Mouse (Mus musculus) brain, embryonic 14.5 days (tissue): Measurements from ENCODE around the gene Myom1. TPM values are rescaled to one million over a fixed set of nuclear protein-coding genes. Genes with fewer than 3 reads are reported as not detected.

ENCODE experiments used
- DNase-seq: peaks from one replicate; pipeline ENCODE4 v3.0.0-alpha.2; 2011; ENCODE audit warnings: low read depth
- CTCF ChIP-seq: fragments of 200-500 bp; IDR thresholded peaks from 2 replicates; pipeline ENCODE4 v1.5.1; 2012; ENCODE audit warnings: inconsistent platforms, mild to moderate bottlenecking, moderate library complexity, borderline replicate concordance; ENCODE audit not compliant: insufficient read depth, insufficient read length; ENCODE audit errors: extremely low read depth
- POLR2A ChIP-seq: fragments of 200-500 bp; IDR thresholded peaks from 2 replicates; pipeline ENCODE4 v1.6.1; 2012; ENCODE audit warnings: mild to moderate bottlenecking, inconsistent platforms, borderline replicate concordance; ENCODE audit not compliant: poor library complexity, insufficient read depth, insufficient read length, severe bottlenecking; ENCODE audit errors: extremely low read depth
- polyA plus RNA-seq: library from polyadenylated mRNA; depleted of rRNA; stranded (reverse); fragments of >200 nt; gene quantifications from 2 replicates; pipeline ENCODE4 v1.2.3, GENCODE M21; 2012

Gene Myom1
- polyA plus RNA-seq, 1 experiment: 2.3 TPM

DNA sequence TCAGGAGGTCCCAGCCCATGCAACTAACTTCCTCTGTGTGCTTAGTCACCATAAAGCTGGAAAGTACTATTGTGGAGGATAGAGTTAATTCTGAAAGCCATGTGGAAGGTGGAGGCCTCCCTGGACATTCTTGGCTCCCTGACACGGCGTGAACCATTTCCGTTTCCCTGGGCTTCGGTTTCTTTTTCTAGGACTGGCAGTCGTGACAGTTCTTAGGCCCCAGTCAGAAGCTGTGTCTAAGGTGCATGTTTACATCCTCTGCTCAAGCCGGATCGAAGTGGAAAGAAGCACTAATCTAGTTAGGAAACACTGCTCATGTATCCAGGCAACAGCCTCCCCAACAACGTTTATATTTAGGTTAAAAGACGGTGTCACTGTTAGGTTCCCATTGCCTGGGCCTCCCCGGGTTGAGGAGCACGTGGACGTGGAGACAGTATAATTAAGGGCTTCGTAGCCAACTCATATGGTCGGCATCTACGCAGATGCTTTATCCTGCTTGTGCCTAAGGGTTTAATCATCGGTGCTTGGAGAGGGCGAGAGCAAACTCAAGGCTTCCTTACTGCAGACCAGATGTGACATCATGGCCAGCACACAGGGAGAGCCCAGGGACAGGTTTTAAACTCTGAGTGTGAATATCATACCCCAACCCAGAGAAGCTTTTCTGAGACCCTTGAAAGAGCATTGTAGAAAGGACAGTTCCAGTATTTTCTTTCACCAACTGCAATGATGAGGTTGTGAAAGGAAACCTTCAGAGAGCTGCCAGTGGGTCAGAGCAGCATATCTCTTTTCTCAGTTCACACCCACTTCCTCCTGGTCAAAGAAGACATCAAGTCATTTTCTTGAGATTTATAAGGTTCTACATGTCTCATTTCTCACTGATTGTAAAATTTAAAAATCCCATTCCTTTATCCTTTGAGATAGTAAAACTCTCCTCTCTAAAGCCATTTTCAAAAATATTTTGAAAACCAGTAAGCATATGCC, 100.4 kb downstream of the Myom1 start:
- DNase-seq: peak; percentile 19
- TF ChIP-seq POLR2A: no peak
- no peak for TF ChIP-seq CTCF

DNA sequence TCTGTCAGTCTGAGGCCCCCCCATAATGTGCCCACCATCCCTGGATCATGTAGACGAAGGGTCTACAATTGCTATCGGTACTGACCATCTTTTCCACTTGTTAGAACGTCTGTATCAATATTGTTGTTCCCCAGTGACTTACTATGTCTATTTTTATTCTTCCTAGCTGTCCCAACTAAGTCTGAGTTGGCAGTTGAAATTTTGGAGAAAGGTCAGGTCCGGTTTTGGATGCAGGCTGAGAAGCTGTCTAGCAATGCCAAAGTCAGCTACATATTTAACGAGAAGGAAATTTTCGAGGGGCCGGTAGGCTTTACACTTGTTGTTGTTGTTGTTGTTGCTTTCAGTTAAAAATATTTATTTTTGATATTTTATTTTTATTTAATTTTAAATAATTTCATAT, 102.9 kb downstream of the Myom1 start:
- DNase-seq: no peak
- TF ChIP-seq POLR2A: no peak
- no peak for TF ChIP-seq CTCF

DNA sequence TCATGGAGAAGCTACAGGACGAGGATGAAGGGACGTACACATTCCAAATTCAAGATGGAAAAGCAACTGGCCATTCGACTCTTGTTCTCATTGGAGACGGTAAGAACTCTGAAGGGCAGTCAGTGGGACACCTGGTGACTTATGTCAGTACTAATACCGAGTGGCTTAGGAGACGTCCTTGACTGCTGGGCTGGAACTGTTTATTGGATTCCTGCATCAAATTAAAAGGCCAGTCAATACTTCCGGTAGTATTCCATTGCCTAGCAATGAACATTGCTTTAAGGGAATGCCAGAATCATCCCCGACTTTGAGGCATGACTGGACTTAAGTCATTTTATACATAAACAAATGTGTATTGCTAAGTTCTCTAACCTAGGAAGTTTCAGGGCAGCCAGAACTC, 103.8 kb downstream of the Myom1 start:
- TF ChIP-seq POLR2A (no peak), CTCF (no peak)
- DNase-seq: no peak

DNA sequence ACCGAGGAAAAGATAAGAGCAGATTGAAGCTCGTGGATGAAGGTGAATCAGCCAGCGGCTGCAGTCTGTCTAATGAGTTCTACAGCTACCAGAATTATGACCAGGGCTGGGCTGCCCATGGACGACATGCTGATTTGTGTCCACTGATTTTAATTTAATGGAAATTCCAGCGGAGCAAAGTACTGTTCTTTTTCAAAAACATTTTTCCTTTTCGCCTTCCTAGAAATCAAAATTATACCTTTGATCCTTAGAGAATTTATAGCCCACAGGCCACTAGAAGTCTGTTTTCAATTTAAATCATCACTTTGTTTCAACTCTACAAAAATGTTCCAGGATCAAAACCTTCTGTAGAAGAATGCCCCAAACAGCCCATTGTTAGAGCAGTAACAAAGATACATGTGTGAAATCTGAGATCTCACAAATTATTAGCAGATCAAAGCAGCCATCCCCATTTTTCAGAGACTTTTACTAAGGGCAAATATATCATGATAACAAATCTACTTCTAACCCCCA, 108.4 kb downstream of the Myom1 start:
- DNase-seq: no peak

DNA sequence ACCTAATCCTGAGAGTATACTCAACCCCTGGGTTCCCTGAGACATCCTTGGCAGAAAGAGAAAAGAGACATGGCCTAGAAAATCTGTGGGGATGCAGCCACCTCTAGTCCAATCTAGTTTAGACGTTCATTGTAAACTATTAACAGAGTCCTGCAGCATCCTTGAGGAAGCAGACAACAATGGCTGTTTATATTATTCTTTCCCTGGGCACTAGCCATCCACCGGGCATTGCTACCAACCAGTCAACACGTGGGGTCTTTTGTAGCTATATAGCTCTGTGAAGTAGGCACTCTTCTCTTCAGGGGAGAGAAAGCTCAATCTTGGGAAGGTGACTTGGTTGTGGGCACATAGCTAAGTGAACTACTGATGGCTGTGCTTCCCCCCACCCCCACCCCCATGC, 110.3 kb downstream of the Myom1 start:
- TF ChIP-seq POLR2A: no peak
- TF ChIP-seq CTCF: no peak
- DNase-seq: no peak

More for the DNA sequence above, 108.4 kb downstream of the Myom1 start:
- no peak for TF ChIP-seq POLR2A
- TF ChIP-seq CTCF: no peak

DNA sequence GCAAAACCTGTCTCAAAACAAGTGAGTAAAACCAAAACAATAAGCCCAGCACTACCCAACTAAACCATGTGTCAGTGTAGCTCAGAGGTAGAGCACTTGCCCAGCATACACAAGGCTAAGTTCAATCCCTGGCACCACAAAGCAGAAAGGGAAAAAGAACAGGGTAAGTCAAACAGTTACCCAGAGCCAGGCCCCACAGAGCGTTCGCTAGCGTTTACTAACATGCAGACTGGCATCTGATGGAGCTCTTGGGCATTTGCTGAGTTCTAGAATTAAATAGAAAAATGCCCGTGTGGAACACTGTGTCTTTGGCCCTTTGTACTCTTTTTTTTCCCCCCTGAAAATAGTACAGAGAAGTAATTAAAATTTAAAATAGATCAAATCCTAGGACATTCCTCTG, 111.8 kb downstream of the Myom1 start:
- no peak for TF ChIP-seq CTCF
- TF ChIP-seq POLR2A: no peak

DNA sequence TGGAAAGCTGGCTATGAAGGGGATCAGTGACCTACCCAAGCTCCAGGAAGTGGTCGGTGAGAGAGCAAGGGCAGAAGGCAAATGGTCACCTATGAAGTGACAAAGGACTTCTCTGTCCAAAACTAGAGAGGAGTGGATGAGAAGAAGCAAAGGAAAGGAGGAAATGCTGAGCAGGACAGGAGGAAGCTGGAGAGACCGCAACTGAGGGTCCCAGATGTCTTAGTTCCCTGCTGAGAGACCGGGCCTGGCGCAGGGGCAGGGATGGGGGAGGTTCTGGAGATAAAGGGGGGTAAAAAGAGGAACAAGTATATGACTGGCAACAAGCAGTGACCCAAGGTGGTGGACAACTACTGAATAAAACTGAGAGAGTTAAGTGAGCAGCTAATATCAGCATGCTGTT, 115.5 kb downstream of the Myom1 start:
- TF ChIP-seq CTCF: no peak
- no peak for TF ChIP-seq POLR2A

More for the DNA sequence above, 111.8 kb downstream of the Myom1 start:
- DNase-seq: no peak

DNA sequence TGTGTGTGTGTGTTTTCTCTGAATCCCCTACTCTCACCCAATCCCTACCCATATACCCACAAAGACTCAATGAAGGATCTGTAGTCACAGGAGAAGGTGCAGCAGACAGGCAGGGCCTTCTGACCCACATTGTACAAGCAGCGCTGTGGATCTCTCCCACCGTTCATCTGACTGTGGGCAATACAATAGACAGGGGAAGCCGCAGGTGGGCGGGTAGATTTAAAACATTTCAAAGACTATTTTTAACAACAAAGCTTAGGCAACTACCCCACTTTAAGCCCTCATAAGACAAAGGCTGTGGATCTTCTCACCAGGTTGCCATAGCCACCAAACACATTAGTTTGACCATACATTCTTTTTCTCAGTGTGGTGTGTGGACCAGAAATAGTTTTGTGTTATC, 116.2 kb downstream of the Myom1 start:
- TF ChIP-seq CTCF: no peak
- no peak for TF ChIP-seq POLR2A
- no peak for DNase-seq

More for the DNA sequence above, 115.5 kb downstream of the Myom1 start:
- DNase-seq: no peak

DNA sequence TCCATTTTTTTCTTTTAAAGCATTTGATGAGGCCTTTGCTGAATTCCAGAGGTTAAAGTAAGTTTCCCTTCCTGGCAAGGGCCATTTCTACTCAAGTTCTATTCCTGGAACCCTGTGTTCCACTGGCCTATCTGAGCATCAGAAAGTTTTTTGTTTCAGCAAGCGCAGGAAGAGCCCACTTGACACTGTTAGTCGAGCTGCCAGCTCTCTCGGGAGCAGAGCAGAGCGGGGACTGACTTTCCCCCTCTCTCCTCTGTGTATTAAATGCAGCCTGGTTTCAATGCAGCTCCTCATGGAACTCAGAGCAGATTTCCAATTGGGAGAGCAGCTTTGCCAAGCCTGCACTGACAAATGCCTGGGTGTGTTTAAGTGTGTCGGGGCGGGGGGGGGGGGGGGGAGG, 118.2 kb downstream of the Myom1 start:
- TF ChIP-seq CTCF (no peak), POLR2A (no peak)
- no peak for DNase-seq

DNA sequence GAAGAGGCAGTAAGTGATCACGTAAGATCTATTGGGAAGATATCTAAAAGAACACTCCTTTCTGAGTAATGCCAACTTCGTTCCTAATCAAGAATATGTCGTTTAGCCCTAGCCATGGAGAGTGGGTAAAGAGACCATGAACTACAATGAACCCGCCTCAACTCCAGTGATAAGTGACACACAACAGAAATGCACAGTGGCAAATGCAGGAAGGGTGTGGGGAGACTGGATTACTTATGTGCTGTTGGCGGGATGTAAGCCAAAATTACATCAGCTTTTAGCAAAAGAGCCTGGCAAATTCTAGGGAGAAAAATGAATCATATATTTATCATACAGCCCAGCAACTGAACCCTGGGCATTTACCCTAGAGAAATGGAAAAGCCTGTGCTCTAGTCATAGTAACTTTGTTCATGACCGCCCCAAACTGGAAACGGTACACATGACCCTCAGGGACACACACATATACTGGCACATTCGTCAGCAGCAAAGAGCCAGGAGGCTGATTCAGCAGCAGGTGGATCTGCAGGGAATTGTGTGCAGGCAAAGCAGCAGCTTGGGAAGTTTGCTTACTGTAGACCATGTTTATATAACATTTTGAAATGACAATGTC, 121.7 kb downstream of the Myom1 start:
- TF ChIP-seq CTCF (no peak), POLR2A (no peak)
- DNase-seq: no peak

DNA sequence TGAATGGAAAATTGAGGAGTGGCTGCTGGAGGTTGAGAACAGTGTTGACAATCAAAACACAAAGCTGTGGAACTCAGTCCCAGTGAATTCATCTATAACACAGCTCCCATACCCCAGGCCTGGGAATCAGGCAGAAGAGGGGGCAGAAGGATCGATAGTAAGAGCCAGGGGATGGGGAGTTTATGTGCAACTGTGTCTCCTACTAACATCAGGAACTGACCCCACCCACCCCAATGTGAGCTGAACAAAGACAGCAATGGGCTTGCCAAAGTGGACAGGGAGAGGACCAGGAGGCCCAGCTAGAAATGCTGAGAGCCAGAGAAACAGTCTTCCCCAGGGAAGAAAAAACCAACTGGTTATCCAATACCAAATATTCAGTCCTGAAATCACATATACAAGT, 122.2 kb downstream of the Myom1 start:
- TF ChIP-seq CTCF (no peak), POLR2A (no peak)
- no peak for DNase-seq

DNA sequence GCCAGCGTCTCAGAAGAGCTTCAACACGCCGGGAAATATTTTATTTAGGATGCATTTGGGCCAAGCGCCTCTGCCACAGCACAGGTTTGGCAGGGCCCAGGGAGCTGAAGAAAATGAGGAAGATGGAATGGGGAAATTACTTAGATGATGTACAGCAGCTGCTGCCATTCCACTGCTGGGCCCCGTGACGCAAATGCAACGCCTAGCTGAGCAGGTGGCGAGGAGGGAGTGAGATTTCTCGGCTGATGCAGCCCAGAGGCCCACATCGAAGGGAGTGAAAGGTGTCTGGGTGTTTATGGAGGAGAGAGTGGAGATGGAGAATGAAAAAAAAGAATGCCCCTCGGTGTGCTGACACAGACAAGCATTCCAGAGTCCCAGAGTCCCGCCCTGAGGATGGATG, 123.1 kb downstream of the Myom1 start:
- no peak for TF ChIP-seq POLR2A
- no peak for TF ChIP-seq CTCF
- DNase-seq: peak; percentile 33

DNA sequence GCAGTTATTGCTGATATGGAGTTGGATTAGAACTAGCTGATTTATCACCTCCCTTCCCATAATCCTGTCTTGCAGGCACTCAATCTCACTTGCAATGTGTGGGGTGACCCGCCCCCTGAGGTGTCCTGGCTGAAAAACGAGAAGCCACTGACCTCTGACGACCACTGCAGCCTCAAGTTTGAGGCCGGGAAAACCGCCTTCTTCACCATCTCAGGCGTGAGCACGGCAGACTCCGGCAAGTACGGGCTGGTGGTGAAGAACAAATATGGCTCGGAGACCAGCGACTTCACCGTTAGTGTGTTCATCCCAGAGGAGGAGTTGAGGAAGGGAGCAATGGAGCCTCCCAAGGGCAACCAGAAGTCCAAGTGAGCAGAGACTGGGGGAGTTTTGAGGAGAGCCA, 123.6 kb downstream of the Myom1 start:
- TF ChIP-seq CTCF (no peak), POLR2A (no peak)
- no peak for DNase-seq
